Mouse (Mus musculus): ENCODE results near the gene Sesn1. TPM values are rescaled to one million over a fixed set of nuclear protein-coding genes. Genes with fewer than 3 reads are reported as not detected.
"Not testable (repeated sequence)": the region's sequence is repeated elsewhere in the genome, so short reads cannot be mapped to it uniquely, and the experiment has no call there.

Sesn1 gene
- polyA plus RNA-seq, 1 experiment = 12.7 TPM

DNA sequence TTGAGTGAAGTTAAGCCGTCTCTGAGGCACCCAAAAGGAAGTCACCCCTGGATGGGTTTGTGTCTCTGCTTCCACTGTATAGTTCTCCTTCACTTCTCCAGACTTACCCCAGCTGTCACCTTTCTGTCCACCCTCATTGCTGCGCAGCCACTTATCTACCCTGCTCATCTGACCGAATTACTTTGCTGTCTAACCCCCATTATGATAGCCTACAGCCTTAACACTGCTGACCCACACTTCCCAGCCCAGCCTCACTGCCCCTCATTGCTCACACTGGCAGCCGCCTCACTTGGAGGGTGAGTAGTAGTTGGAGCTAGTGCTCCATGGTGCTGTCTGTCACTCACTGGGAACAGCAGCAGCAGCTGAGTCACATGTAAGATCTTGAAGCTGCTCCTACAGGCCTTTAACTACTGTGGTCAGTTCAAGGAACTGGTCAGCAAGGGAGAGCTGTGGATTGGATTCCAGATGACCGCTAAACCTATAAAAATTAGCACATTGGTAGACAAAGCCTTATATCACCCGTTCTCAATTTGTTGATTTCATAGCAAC lies 4.6 kb downstream of the Sesn1 start:
- H3K27ac ChIP-seq (ENCODE audit: control insufficient read depth, insufficient read depth, low read depth, low read length) = no peak overlapping the region
- peaks cover 7% of the 10 kb centered on the region for H3K4me1 ChIP-seq (ENCODE audit: control insufficient read depth, insufficient read depth, low read length)
- no peaks in the 10 kb centered on the region for H3K36me3 ChIP-seq (ENCODE audit: control insufficient read depth, insufficient read depth, low read length)
- TF ChIP-seq POLR2A (IDR thresholded peaks at IDR 0.05; ENCODE audit: control insufficient read depth, low read depth, low read length) (no peak), CTCF (IDR thresholded peaks at IDR 0.05; ENCODE audit: control insufficient read depth, insufficient read depth, insufficient replicate concordance, low read depth, low read length) (no peak)
- H3K27me3 ChIP-seq (ENCODE audit: control insufficient read depth, insufficient read depth, low read length) = no peaks in the 10 kb centered on the region
- no peak overlapping the region for H3K4me3 ChIP-seq (ENCODE audit: control insufficient read depth, low read depth, low read length)

- Histone ChIP-seq H3K4me1 (ENCODE audit: control insufficient read depth, insufficient read depth, low read length) (no peaks in the 10 kb centered on the region; the same call in 1 of the 2 replicates), H3K36me3 (ENCODE audit: control insufficient read depth, insufficient read depth, low read length) (no peaks in the 10 kb centered on the region), H3K27ac (ENCODE audit: control insufficient read depth, insufficient read depth, low read depth, low read length) (no peak overlapping the region), H3K27me3 (ENCODE audit: control insufficient read depth, insufficient read depth, low read length) (no peaks in the 10 kb centered on the region), H3K4me3 (ENCODE audit: control insufficient read depth, low read depth, low read length) (no peak overlapping the region)
- TF ChIP-seq CTCF (IDR thresholded peaks at IDR 0.05; ENCODE audit: control insufficient read depth, insufficient read depth, insufficient replicate concordance, low read depth, low read length) (no peak), POLR2A (IDR thresholded peaks at IDR 0.05; ENCODE audit: control insufficient read depth, low read depth, low read length) (no peak)
Measured at GRCm38 (mm10) chr10:41816516-41816915, 6.8 kb downstream of the Sesn1 start.

GRCm38 (mm10) chr10:41818036-41818732 lies 8.4 kb downstream of the Sesn1 start:
- H3K4me1 ChIP-seq (ENCODE audit: control insufficient read depth, insufficient read depth, low read length) = no peaks in the 10 kb centered on the region; the same call in 1 of the 2 replicates
- no peak for TF ChIP-seq CTCF (IDR thresholded peaks at IDR 0.05; ENCODE audit: control insufficient read depth, insufficient read depth, insufficient replicate concordance, low read depth, low read length)
- TF ChIP-seq POLR2A (IDR thresholded peaks at IDR 0.05; ENCODE audit: control insufficient read depth, low read depth, low read length) = no peak
- no peaks in the 10 kb centered on the region for H3K36me3 ChIP-seq (ENCODE audit: control insufficient read depth, insufficient read depth, low read length)
- H3K4me3 ChIP-seq (ENCODE audit: control insufficient read depth, low read depth, low read length) = no peak overlapping the region
- no peak overlapping the region for H3K27ac ChIP-seq (ENCODE audit: control insufficient read depth, insufficient read depth, low read depth, low read length)
- H3K27me3 ChIP-seq (ENCODE audit: control insufficient read depth, insufficient read depth, low read length) = no peaks in the 10 kb centered on the region

DNA sequence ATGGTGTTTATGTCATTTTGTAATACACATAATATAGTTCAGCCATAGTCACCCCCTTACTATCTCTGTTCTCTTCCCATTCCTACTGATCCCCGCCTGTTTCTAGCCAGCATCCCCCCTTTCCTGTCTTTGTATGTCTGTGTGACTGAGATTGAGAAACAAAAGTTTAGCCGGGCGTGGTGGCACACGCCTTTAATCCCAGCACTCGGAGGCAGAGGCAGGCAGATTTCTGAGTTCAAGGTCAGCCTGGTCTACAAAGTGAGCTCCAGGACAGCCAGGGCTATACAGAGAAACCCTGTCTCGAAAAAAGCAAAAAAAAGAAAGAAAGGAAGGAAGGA lies 9.0 kb downstream of the Sesn1 start:
- H3K36me3 ChIP-seq (ENCODE audit: control insufficient read depth, insufficient read depth, low read length); H3K27ac ChIP-seq (ENCODE audit: control insufficient read depth, insufficient read depth, low read depth, low read length); H3K4me1 ChIP-seq (ENCODE audit: control insufficient read depth, insufficient read depth, low read length); H3K27me3 ChIP-seq (ENCODE audit: control insufficient read depth, insufficient read depth, low read length); H3K4me3 ChIP-seq (ENCODE audit: control insufficient read depth, low read depth, low read length): not testable (repeated sequence)

- no peaks in the 10 kb centered on the region; the same call in 1 of the 2 replicates for H3K4me1 ChIP-seq (ENCODE audit: control insufficient read depth, insufficient read depth, low read length)
- H3K27me3 ChIP-seq (ENCODE audit: control insufficient read depth, insufficient read depth, low read length) = no peaks in the 10 kb centered on the region
- no peak overlapping the region for H3K27ac ChIP-seq (ENCODE audit: control insufficient read depth, insufficient read depth, low read depth, low read length)
- TF ChIP-seq CTCF (IDR thresholded peaks at IDR 0.05; ENCODE audit: control insufficient read depth, insufficient read depth, insufficient replicate concordance, low read depth, low read length) = no peak
- no peak for TF ChIP-seq POLR2A (IDR thresholded peaks at IDR 0.05; ENCODE audit: control insufficient read depth, low read depth, low read length)
- no peaks in the 10 kb centered on the region for H3K36me3 ChIP-seq (ENCODE audit: control insufficient read depth, insufficient read depth, low read length)
- no peak overlapping the region for H3K4me3 ChIP-seq (ENCODE audit: control insufficient read depth, low read depth, low read length)
Measured at GRCm38 (mm10) chr10:41819307-41819706, 9.6 kb downstream of the Sesn1 start.

GRCm38 (mm10) chr10:41820401-41820800 lies 10.7 kb downstream of the Sesn1 start:
- Histone ChIP-seq H3K27me3 (ENCODE audit: control insufficient read depth, insufficient read depth, low read length) (no peaks in the 10 kb centered on the region), H3K36me3 (ENCODE audit: control insufficient read depth, insufficient read depth, low read length) (no peaks in the 10 kb centered on the region), H3K27ac (ENCODE audit: control insufficient read depth, insufficient read depth, low read depth, low read length) (no peak overlapping the region), H3K4me1 (ENCODE audit: control insufficient read depth, insufficient read depth, low read length) (no peaks in the 10 kb centered on the region; the same call in 1 of the 2 replicates), H3K4me3 (ENCODE audit: control insufficient read depth, low read depth, low read length) (no peak overlapping the region)
- TF ChIP-seq POLR2A (IDR thresholded peaks at IDR 0.05; ENCODE audit: control insufficient read depth, low read depth, low read length) (no peak), CTCF (IDR thresholded peaks at IDR 0.05; ENCODE audit: control insufficient read depth, insufficient read depth, insufficient replicate concordance, low read depth, low read length) (no peak)

DNA sequence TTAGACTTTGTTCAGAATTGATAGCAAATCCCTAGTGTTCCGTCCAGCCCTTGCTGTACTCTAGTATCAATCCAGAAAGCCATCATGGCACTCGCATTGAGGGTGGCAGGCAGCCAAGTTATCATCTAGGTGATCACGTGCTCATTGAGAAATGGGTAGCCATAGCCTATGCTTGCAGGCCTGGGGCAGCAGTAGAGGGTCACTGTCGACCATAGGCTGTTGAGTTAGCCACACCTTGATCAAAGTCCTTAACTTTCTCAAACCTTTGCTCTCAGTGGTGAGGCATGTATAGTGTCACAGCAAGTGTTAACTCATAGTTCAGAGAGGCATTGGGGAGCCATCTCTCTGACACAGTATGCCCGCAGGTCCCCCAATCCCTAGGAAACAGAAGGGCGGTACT lies 11.4 kb downstream of the Sesn1 start:
- TF ChIP-seq CTCF (IDR thresholded peaks at IDR 0.05; ENCODE audit: control insufficient read depth, insufficient read depth, insufficient replicate concordance, low read depth, low read length) (no peak), POLR2A (IDR thresholded peaks at IDR 0.05; ENCODE audit: control insufficient read depth, low read depth, low read length) (no peak)
- Histone ChIP-seq H3K27ac (ENCODE audit: control insufficient read depth, insufficient read depth, low read depth, low read length) (no peak overlapping the region), H3K36me3 (ENCODE audit: control insufficient read depth, insufficient read depth, low read length) (no peaks in the 10 kb centered on the region)

More for the DNA sequence above, 11.4 kb downstream of the Sesn1 start:
- H3K4me3 ChIP-seq (ENCODE audit: control insufficient read depth, low read depth, low read length) = no peak overlapping the region
- no peaks in the 10 kb centered on the region for H3K27me3 ChIP-seq (ENCODE audit: control insufficient read depth, insufficient read depth, low read length)
- no peaks in the 10 kb centered on the region; the same call in 1 of the 2 replicates for H3K4me1 ChIP-seq (ENCODE audit: control insufficient read depth, insufficient read depth, low read length)
